8 mouse cellular contexts compared by ENCODE assay signal in the genomic region with DNA sequence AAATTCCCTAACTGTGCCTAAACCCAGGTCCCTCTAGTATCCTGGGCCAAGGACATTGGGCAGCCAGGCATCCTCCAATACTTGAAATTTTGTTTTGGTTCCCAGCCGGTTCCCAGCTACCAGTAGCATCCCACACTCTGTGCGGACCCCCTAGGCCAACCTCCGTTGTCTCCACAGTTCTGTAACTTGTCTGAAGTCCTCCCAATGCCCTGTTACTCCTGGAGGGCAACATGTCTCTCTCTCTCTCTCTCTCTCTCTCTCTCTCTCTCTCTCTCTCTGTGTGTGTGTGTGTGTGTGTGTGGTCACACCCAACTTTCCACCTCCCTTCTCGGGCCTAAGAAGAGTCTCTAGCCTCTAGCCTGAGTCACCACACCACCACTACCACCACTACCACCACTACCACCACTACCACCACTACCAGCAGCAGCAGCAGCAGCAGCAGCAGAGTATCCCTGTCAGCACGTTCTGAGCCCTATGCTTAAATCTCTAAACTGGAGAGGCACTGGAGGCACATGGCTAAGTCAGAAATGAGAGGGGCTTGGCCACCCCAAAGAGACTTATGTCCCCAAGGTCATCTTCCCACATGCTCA. TPM values are rescaled to one million over a fixed set of nuclear protein-coding genes. Genes with fewer than 3 reads are reported as not detected.
DNase-seq lines count a peak whose midpoint lies in the region; ATAC-seq and TF ChIP-seq lines count a peak whose summit lies in the region.

No protein-coding gene starts in this region.

- ATAC-seq in lung, embryonic 15.5 days (ENCODE audit: borderline replicate concordance, extremely low read depth, low FRiP score, low TSS enrichment) = no peak
- no peak for ATAC-seq in embryonic facial prominence, embryonic 15.5 days (ENCODE audit: insufficient number of reproducible peaks, low FRiP score, low TSS enrichment, low read depth)
- ATAC-seq in intestine, postnatal 0 days = no peak
- no peak; the same call in 1 of the 2 replicates for ATAC-seq in neural tube, embryonic 15.5 days (ENCODE audit: low FRiP score)

- TF ChIP-seq CTCF in intestine, postnatal 0 days (IDR thresholded peaks at IDR 0.05; ENCODE audit: low read depth) = no peak

- H3K27me3 ChIP-seq in lung, embryonic 15.5 days = no peaks in the 10 kb centered on the region
- H3K27me3 ChIP-seq in embryonic facial prominence, embryonic 15.5 days = no peaks in the 10 kb centered on the region
- no peaks in the 10 kb centered on the region for H3K27me3 ChIP-seq in intestine, postnatal 0 days (replicated peaks; ENCODE audit: control insufficient read depth, insufficient read depth, low read length)
- peaks cover 11% of the 10 kb centered on the region for H3K27me3 ChIP-seq in neural tube, embryonic 15.5 days (replicated peaks)

- peak overlapping the region; percentile 100 for H3K27ac ChIP-seq in lung, embryonic 15.5 days
- H3K27ac ChIP-seq in embryonic facial prominence, embryonic 15.5 days (replicated peaks) = peak overlapping the region; percentile 100
- H3K27ac ChIP-seq in intestine, postnatal 0 days (ENCODE audit: low read depth, low read length) = peak overlapping the region; percentile 95
- H3K27ac ChIP-seq in neural tube, embryonic 15.5 days (replicated peaks) = peak overlapping the region; percentile 81

- peak overlapping the region; percentile 59 for H3K4me3 ChIP-seq in lung, embryonic 15.5 days
- H3K4me3 ChIP-seq in embryonic facial prominence, embryonic 15.5 days (replicated peaks) = peak overlapping the region; percentile 52
- peak overlapping the region; percentile 59 for H3K4me3 ChIP-seq in intestine, postnatal 0 days (ENCODE audit: low read depth, low read length)
- peak overlapping the region; percentile 29 for H3K4me3 ChIP-seq in neural tube, embryonic 15.5 days (replicated peaks)

- 8% methylated on average over 5 of the region's 5 CpGs for WGBS in lung, embryonic 15.5 days
- 10% methylated on average over 5 of the region's 5 CpGs for whole genome bisulfite sequencing in embryonic facial prominence, embryonic 15.5 days
- 25% methylated on average over 5 of the region's 5 CpGs for WGBS in intestine, postnatal 0 days
- 24% methylated on average over 5 of the region's 5 CpGs for WGBS in neural tube, embryonic 15.5 days

- no peaks in the 10 kb centered on the region for H3K9me3 ChIP-seq in lung, embryonic 15.5 days
- no peaks in the 10 kb centered on the region for H3K9me3 ChIP-seq in embryonic facial prominence, embryonic 15.5 days (replicated peaks)
- no peaks in the 10 kb centered on the region for H3K9me3 ChIP-seq in intestine, postnatal 0 days (ENCODE audit: control insufficient read depth)
- H3K9me3 ChIP-seq in neural tube, embryonic 15.5 days (replicated peaks) = no peaks in the 10 kb centered on the region

- H3K36me3 ChIP-seq in lung, embryonic 15.5 days = no peaks in the 10 kb centered on the region
- no peaks in the 10 kb centered on the region for H3K36me3 ChIP-seq in embryonic facial prominence, embryonic 15.5 days
- no peaks in the 10 kb centered on the region for H3K36me3 ChIP-seq in intestine, postnatal 0 days (ENCODE audit: control insufficient read depth, insufficient read depth)
- no peaks in the 10 kb centered on the region for H3K36me3 ChIP-seq in neural tube, embryonic 15.5 days

- DNase-seq in lung, postnatal 25 days (ENCODE audit: low spot score) = no peak
- DNase-seq in testis, postnatal 14 days (ENCODE audit: low spot score) = no peak
- no peak for DNase-seq in frontal cortex, postnatal 36 days (ENCODE audit: low spot score in 2 of 2)
- no peak for DNase-seq in left cerebral cortex, adult 18-20 months (ENCODE audit: low spot score in 2 of 2)

- peak overlapping the region; percentile 85 for H3K9ac ChIP-seq in lung, embryonic 15.5 days
- H3K9ac ChIP-seq in embryonic facial prominence, embryonic 15.5 days = peak overlapping the region; percentile 62
- H3K9ac ChIP-seq in intestine, postnatal 0 days (ENCODE audit: low read depth, low read length) = peak overlapping the region; percentile 79
- peak overlapping the region; percentile 27; the same call in 1 of the 2 replicates for H3K9ac ChIP-seq in neural tube, embryonic 15.5 days (replicated peaks)

- H3K4me1 ChIP-seq in lung, embryonic 15.5 days = peaks cover 40% of the 10 kb centered on the region
- H3K4me1 ChIP-seq in embryonic facial prominence, embryonic 15.5 days = peaks cover 51% of the 10 kb centered on the region
- peaks cover 11% of the 10 kb centered on the region for H3K4me1 ChIP-seq in intestine, postnatal 0 days (replicated peaks; ENCODE audit: control insufficient read depth, insufficient read depth, low read length)
- H3K4me1 ChIP-seq in neural tube, embryonic 15.5 days = peaks cover 42% of the 10 kb centered on the region

- peak overlapping the region; percentile 86 for H3K4me2 ChIP-seq in lung, embryonic 15.5 days
- H3K4me2 ChIP-seq in embryonic facial prominence, embryonic 15.5 days (replicated peaks) = peak overlapping the region; percentile 72
- peak overlapping the region; percentile 87 for H3K4me2 ChIP-seq in intestine, postnatal 0 days (replicated peaks; ENCODE audit: low read depth)
- H3K4me2 ChIP-seq in neural tube, embryonic 15.5 days = peak overlapping the region; percentile 47

RNA-seq across cellular contexts. Expression of a gene that starts 1.1 kb away (rescaled TPM):
- 35.3 and 39.9 TPM in 2 replicates for polyA plus RNA-seq in lung, embryonic 15.5 days (2015; fragmentation: Nextera tagmentation; extraction: Ambion mirVana)
- polyA plus RNA-seq in embryonic facial prominence, embryonic 15.5 days (2015; fragmentation: Nextera tagmentation; extraction: Ambion mirVana) = 62.8 and 63.2 TPM in 2 replicates
- 19.7 and 21.1 TPM in 2 replicates for polyA plus RNA-seq in intestine, postnatal 0 days (2015; fragmentation: Nextera tagmentation; extraction: Ambion mirVana)
- polyA plus RNA-seq in neural tube, embryonic 15.5 days (2015; fragmentation: Nextera tagmentation; extraction: Ambion mirVana) = 17.1 and 23.7 TPM in 2 replicates
- 10 to 100 TPM; 88.3 to 88.8 TPM for total RNA-seq in left cerebral cortex, adult 18-20 months (2021)

RNA-seq across cellular contexts. Expression of a gene that starts 11.2 kb away (rescaled TPM):
- polyA plus RNA-seq in lung, embryonic 15.5 days (2015; fragmentation: Nextera tagmentation; extraction: Ambion mirVana) = 13.5 and 15.2 TPM in 2 replicates
- 18.2 and 18.5 TPM in 2 replicates for polyA plus RNA-seq in embryonic facial prominence, embryonic 15.5 days (2015; fragmentation: Nextera tagmentation; extraction: Ambion mirVana)
- polyA plus RNA-seq in intestine, postnatal 0 days (2015; fragmentation: Nextera tagmentation; extraction: Ambion mirVana) = 6.0 and 8.5 TPM in 2 replicates
- polyA plus RNA-seq in neural tube, embryonic 15.5 days (2015; fragmentation: Nextera tagmentation; extraction: Ambion mirVana) = 12.0 and 12.3 TPM in 2 replicates
- total RNA-seq in left cerebral cortex, adult 18-20 months (2021) = 10 to 100 TPM; 23.1 to 26.3 TPM

RNA-seq across cellular contexts. Expression of a gene that starts 15.0 kb away (rescaled TPM):
- polyA plus RNA-seq in lung, embryonic 15.5 days (2015; fragmentation: Nextera tagmentation; extraction: Ambion mirVana) = 119 and 120 TPM in 2 replicates
- polyA plus RNA-seq in embryonic facial prominence, embryonic 15.5 days (2015; fragmentation: Nextera tagmentation; extraction: Ambion mirVana) = 109 and 113 TPM in 2 replicates
- polyA plus RNA-seq in intestine, postnatal 0 days (2015; fragmentation: Nextera tagmentation; extraction: Ambion mirVana) = 69.1 and 72.7 TPM in 2 replicates
- polyA plus RNA-seq in neural tube, embryonic 15.5 days (2015; fragmentation: Nextera tagmentation; extraction: Ambion mirVana) = 146 and 155 TPM in 2 replicates
- 10 to 100 TPM; 37.2 to 40.2 TPM for total RNA-seq in left cerebral cortex, adult 18-20 months (2021)

RNA-seq across cellular contexts. Expression of a gene that starts 19.8 kb away (rescaled TPM):
- polyA plus RNA-seq in lung, embryonic 15.5 days (2015; fragmentation: Nextera tagmentation; extraction: Ambion mirVana) = 5.0 and 7.6 TPM in 2 replicates
- 7.9 and 12.0 TPM in 2 replicates for polyA plus RNA-seq in embryonic facial prominence, embryonic 15.5 days (2015; fragmentation: Nextera tagmentation; extraction: Ambion mirVana)
- polyA plus RNA-seq in intestine, postnatal 0 days (2015; fragmentation: Nextera tagmentation; extraction: Ambion mirVana) = 1.0 and 1.2 TPM in 2 replicates
- 14.7 and 18.6 TPM in 2 replicates for polyA plus RNA-seq in neural tube, embryonic 15.5 days (2015; fragmentation: Nextera tagmentation; extraction: Ambion mirVana)
- total RNA-seq in left cerebral cortex, adult 18-20 months (2021) = 10 to 100 TPM; 33.0 to 33.3 TPM

RNA-seq across cellular contexts. Expression of a gene that starts 19.8 kb away (rescaled TPM):
- 6.2 and 8.1 TPM in 2 replicates for polyA plus RNA-seq in lung, embryonic 15.5 days (2015; fragmentation: Nextera tagmentation; extraction: Ambion mirVana)
- 10.3 and 17.2 TPM in 2 replicates for polyA plus RNA-seq in embryonic facial prominence, embryonic 15.5 days (2015; fragmentation: Nextera tagmentation; extraction: Ambion mirVana)
- 0.60 and 1.0 TPM in 2 replicates for polyA plus RNA-seq in intestine, postnatal 0 days (2015; fragmentation: Nextera tagmentation; extraction: Ambion mirVana)
- 7.9 and 8.2 TPM in 2 replicates for polyA plus RNA-seq in neural tube, embryonic 15.5 days (2015; fragmentation: Nextera tagmentation; extraction: Ambion mirVana)
- 10 to 100 TPM; 33.9 to 35.7 TPM for total RNA-seq in left cerebral cortex, adult 18-20 months (2021)

Comparison
In these comparisons a context has a peak if more than half of its experiments do, and no peak if none do; other contexts are left out.
1. H3K9ac ChIP-seq: peak in every context shown above with its lines; median percentile 85 in lung, embryonic 15.5 days; 79 in intestine, postnatal 0 days; 62 in embryonic facial prominence, embryonic 15.5 days; 27 in neural tube, embryonic 15.5 days.